In the genomic region with DNA sequence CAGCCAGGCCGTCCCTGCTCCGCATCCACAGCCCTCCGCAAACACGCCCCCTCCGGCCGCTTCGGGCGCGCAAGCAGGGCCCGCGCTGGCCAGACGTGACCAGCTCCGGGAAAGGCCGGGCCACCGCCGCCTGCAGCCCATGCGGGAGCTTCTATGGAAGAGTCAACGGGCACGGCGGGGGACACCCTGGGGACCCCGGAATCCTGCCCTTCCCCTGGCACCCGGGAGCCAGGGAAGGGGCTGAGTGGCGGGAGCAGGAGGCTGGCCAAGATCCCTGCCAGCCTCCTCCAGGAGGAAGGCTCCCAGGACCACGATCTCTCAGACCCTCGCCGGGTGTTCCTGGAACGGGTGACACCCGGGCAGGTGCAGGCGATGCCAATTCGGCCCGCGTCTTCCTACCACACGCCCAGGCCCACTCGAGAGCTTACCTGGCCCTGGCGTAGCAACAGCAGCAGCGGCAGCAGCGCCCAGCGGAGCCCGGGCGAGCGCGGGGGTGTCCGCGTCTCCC, we compare ENCODE assay signal across 8 mouse cellular contexts. TPM values are rescaled to one million over a fixed set of nuclear protein-coding genes. Genes with fewer than 3 reads are reported as not detected.
DNase-seq lines count a peak whose midpoint lies in the region; ATAC-seq and TF ChIP-seq lines count a peak whose summit lies in the region.

No protein-coding gene starts in this region.

- H3K4me3 ChIP-seq in layer of hippocampus, adult 2 months: peak overlapping the region; percentile 87
- peak overlapping the region; percentile 74 for H3K4me3 ChIP-seq in brown adipose tissue, adult 24 weeks (ENCODE audit: insufficient read depth, low read depth, low read length)
- H3K4me3 ChIP-seq in forebrain, embryonic 11.5 days (ENCODE audit: low read depth, low read length): peak overlapping the region; percentile 69
- peak overlapping the region; percentile 84 for H3K4me3 ChIP-seq in hindbrain, embryonic 10.5 days
- H3K4me3 ChIP-seq in limb, embryonic 10.5 days: peak overlapping the region; percentile 85

- peaks cover 2% of the 10 kb centered on the region; the same call in 1 of the 2 replicates for H3K27me3 ChIP-seq in forebrain, embryonic 11.5 days (ENCODE audit: control insufficient read depth, insufficient read depth, low read length)
- H3K27me3 ChIP-seq in hindbrain, embryonic 10.5 days (ENCODE audit: insufficient read depth, poor library complexity, severe bottlenecking): peaks cover 20% of the 10 kb centered on the region
- H3K27me3 ChIP-seq in limb, embryonic 10.5 days (ENCODE audit: low read depth, poor library complexity, severe bottlenecking): peaks cover 33% of the 10 kb centered on the region

- DNase-seq in layer of hippocampus, adult 2 months (ENCODE audit: low spot score in 2 of 2): no peak
- no peak for DNase-seq in layer of hippocampus, adult 9-11 months
- DNase-seq in forebrain, embryonic 11.5 days (ENCODE audit: low spot score): peak; percentile 86
- peak; percentile 83 for DNase-seq in hindbrain, embryonic 10.5 days (ENCODE audit: low spot score)
- DNase-seq in limb, embryonic 10.5 days (ENCODE audit: low spot score): peak; percentile 83
- DNase-seq in mesoderm, embryonic 11.5 days (ENCODE audit: low read depth, low spot score): peak; percentile 69
- DNase-seq in spleen, postnatal 36 days (ENCODE audit: low spot score in 2 of 2): peak; percentile 43 to 48

- peak overlapping the region; percentile 94 for H3K4me2 ChIP-seq in forebrain, embryonic 11.5 days (ENCODE audit: low read depth, low read length, severe bottlenecking)

- peak overlapping the region; percentile 85 for H3K9ac ChIP-seq in forebrain, embryonic 11.5 days (ENCODE audit: low read length)

- no peaks in the 10 kb centered on the region for H3K4me1 ChIP-seq in brown adipose tissue, adult 24 weeks (ENCODE audit: control insufficient read depth, insufficient read depth, insufficient read length, low read length)
- peaks cover 6% of the 10 kb centered on the region; the same call in 1 of the 2 replicates for H3K4me1 ChIP-seq in forebrain, embryonic 11.5 days (replicated peaks; ENCODE audit: control insufficient read depth, insufficient read depth, low read length)
- peaks cover 33% of the 10 kb centered on the region; the same call in 1 of the 2 replicates for H3K4me1 ChIP-seq in hindbrain, embryonic 10.5 days (replicated peaks)
- H3K4me1 ChIP-seq in limb, embryonic 10.5 days: peaks cover 26% of the 10 kb centered on the region

- no peaks in the 10 kb centered on the region for H3K9me3 ChIP-seq in forebrain, embryonic 11.5 days (ENCODE audit: control insufficient read depth, low read length)
- H3K9me3 ChIP-seq in hindbrain, embryonic 10.5 days: no peaks in the 10 kb centered on the region
- H3K9me3 ChIP-seq in limb, embryonic 10.5 days (replicated peaks): no peaks in the 10 kb centered on the region

- peak overlapping the region; percentile 97 for H3K27ac ChIP-seq in layer of hippocampus, adult 2 months
- H3K27ac ChIP-seq in brown adipose tissue, adult 24 weeks (replicated peaks; ENCODE audit: low read depth, low read length): peak overlapping the region; percentile 50
- peak overlapping the region; percentile 37; the same call in 1 of the 2 replicates for H3K27ac ChIP-seq in forebrain, embryonic 11.5 days (ENCODE audit: low read depth, low read length)
- H3K27ac ChIP-seq in hindbrain, embryonic 10.5 days: peak overlapping the region; percentile 95
- H3K27ac ChIP-seq in limb, embryonic 10.5 days: peak overlapping the region; percentile 92

- ATAC-seq in forebrain, embryonic 11.5 days (replicated peaks; ENCODE audit: low FRiP score): peak; percentile 76

- no peaks in the 10 kb centered on the region for H3K36me3 ChIP-seq in forebrain, embryonic 11.5 days (ENCODE audit: control insufficient read depth, insufficient read depth, low read length)
- no peaks in the 10 kb centered on the region for H3K36me3 ChIP-seq in hindbrain, embryonic 10.5 days
- no peaks in the 10 kb centered on the region for H3K36me3 ChIP-seq in limb, embryonic 10.5 days

- under 1% methylated on average over 39 of the region's 44 CpGs for WGBS in forebrain, embryonic 11.5 days
- WGBS in hindbrain, embryonic 10.5 days: under 1% methylated on average over 44 of the region's 44 CpGs
- under 1% methylated on average over 44 of the region's 44 CpGs for WGBS in limb, embryonic 10.5 days

- peak; percentile 59 for TF ChIP-seq CTCF in layer of hippocampus, adult 2 months (conservative IDR thresholded peaks at IDR 0.05)

RNA-seq across cellular contexts. Expression of a gene that starts 0.7 kb away (rescaled TPM):
- total RNA-seq in layer of hippocampus, adult 2 months (2021): 100 to 1,000 TPM; 128 to 130 TPM
- polyA plus RNA-seq in brown adipose tissue, adult 24 weeks (2012; ENCODE audit: insufficient read depth, insufficient read length, missing spikeins): 2.1 and 4.2 TPM in 2 replicates
- 2.5 and 2.9 TPM in 2 replicates for polyA plus RNA-seq in forebrain, embryonic 11.5 days (2014; fragmentation: Nextera tagmentation; extraction: Ambion mirVana)
- polyA plus RNA-seq in hindbrain, embryonic 10.5 days (2016; fragmentation: Nextera tagmentation; extraction: Ambion mirVana): 1.5 and 1.6 TPM in 2 replicates
- 1.0 and 1.3 TPM in 2 replicates for polyA plus RNA-seq in limb, embryonic 10.5 days (2016; fragmentation: Nextera tagmentation; extraction: Ambion mirVana)

Comparison
In these comparisons a context has a peak if more than half of its experiments do, and no peak if none do; other contexts are left out.
1. DNase-seq: peak in forebrain, embryonic 11.5 days (single experiment), hindbrain, embryonic 10.5 days (single experiment), limb, embryonic 10.5 days (single experiment), mesoderm, embryonic 11.5 days (single experiment) and spleen, postnatal 36 days (2 of 2); none in layer of hippocampus, adult 2 months (0 of 2) and layer of hippocampus, adult 9-11 months (single experiment).
2. H3K27ac ChIP-seq: peak in every context shown above with its lines; median percentile 97 in layer of hippocampus, adult 2 months; 95 in hindbrain, embryonic 10.5 days; 92 in limb, embryonic 10.5 days; 50 in brown adipose tissue, adult 24 weeks; 37 in forebrain, embryonic 11.5 days.
3. Peak in every context shown above with its lines, with median percentiles within 50 percentile points of each other: H3K4me3 ChIP-seq.